Mouse (Mus musculus) v-Abl transformed pro-B cells (cell line): Measurements from ENCODE around the gene Sct.
"Not testable (repeated sequence)": the region's sequence is repeated elsewhere in the genome, so short reads cannot be mapped to it uniquely, and the experiment has no call there.

Experiments
- in situ Hi-C, 2 experiments: fragments of 400-800 bp; cut with MboI; formaldehyde crosslinking; loops; one replicate each; pipeline ENCODE4 v1.15.1; 2025; ENCODE audit not compliant: unreplicated experiment in 2 of 2

Gene Sct

DNA sequence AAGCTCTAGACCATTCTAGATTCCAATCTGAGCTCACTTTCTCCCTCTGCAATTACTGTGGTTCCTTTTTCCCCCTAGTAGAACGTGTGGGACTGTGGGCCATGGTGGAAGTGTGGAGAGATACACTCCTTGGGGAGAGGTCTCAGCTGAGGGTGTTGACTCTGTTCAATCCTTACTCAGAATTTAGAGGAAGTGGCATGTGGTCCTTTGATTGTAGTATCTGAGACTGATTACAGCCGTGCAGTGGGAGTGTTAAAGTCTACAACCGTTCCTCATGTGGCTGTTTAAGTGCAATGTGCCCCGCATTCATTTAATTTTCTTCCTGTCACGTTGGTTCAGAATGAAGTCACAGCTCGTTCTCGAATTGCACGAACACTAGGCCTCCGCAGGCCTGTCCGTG is 22.8 kb downstream of the Sct start:
- in situ Hi-C loops = no loop called here

DNA sequence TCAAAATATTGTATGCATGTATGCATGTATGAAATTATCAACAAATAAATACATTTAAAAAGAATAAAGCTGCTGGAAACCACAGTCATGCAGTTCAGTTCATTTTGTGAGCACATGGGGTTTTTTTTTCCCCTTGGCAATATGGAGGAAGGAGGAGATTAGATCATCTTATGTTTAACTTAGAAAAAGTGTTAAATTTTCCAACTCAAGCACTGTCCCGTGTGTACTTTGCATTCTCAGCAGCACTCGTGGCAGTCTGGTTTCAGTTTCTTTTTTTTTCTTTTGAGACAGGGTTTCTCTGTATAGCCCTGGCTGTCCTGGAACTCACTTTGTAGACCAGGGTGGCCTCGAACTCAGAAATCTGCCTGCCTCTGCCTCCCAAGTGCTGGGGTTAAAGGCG is 28.4 kb downstream of the Sct start:
- in situ Hi-C loops = not testable (repeated sequence)

DNA sequence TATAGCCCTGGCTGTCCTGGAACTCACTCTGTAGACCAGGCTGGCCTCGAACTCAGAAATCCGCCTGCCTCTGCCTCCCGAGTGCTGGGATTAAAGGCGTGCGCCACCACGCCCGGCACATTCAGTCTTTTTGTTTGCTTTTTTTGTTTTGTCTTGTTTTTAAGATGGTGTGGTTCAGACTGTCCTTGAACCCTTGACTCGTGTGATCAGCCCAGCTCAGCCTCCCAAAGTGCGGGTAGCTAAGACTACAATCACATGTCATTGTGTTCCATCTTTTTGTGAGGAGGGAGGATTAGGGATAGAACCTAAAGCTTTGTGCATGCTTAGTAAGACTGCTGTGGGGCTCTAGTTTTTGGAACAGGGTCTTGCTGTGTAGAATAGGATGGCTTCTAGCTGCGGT is 47.4 kb downstream of the Sct start:
- in situ Hi-C loops = no loop called here

GRCm38 (mm10) chr7:141231111-141231510 is 47.8 kb downstream of the Sct start:
- in situ Hi-C loops = no loop called here

GRCm38 (mm10) chr7:141230570-141230969 is 48.4 kb downstream of the Sct start:
- in situ Hi-C loops = no loop called here

DNA sequence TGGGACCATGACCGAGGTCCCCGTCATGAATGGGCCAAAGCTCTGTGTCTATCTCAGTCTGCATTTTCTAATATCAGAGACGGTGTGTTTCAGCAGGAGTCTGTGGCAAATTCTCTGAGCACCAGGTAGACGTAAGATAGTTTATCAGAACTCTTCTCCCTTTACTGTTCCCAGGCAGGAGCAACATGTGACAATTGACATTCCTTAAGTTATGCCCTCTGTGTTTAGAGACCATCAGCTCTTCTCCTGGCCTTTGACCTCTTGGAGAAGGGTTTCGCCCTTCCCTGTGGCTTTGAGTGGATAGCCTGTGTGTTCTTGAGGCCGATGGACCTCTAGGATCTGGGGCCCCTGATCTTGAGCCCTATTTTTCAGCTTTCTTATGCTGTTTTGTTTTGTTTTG is 49.2 kb downstream of the Sct start:
- in situ Hi-C loops = no loop called here
